Comparison of ENCODE assay signal across 21 mouse cellular contexts in the genomic region with DNA sequence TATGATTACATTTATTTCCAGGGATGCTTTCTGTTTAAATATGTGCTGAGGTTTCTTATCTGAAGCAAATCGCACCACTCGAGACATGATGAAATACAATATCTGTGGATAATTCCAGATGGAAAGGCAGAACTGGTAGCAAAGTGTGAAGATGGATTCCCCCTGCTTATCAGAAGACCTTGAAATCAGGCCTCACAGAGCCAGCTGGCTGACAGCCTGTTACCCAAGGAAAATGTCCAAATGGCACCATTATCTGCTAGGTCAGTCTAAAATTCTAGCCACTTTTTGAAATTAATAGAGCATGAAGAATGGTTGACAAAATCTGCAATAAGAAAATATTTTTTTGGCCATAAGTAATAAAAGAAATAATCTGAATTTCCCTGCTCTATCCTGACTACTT.
A peak's percentile ranks its signal among the peaks of the same experiment; 100 is the strongest.
DNase-seq lines count a peak whose midpoint lies in the region; ATAC-seq and TF ChIP-seq lines count a peak whose summit lies in the region.
"Had no signal": no experiment of that assay in that cellular context is flagged by ENCODE, and none has a peak within 500 bp of the region (broad histone marks: within the 10 kb centered on the region; RNA-seq: fewer than 3 reads in every experiment).

No protein-coding gene starts in this region.

- peaks cover 3% of the 10 kb centered on the region; the same call in 1 of the 2 replicates for H3K4me1 ChIP-seq in cerebellum, adult 2 months (ENCODE audit: control insufficient read depth, insufficient read depth, low read length)
- H3K4me1 ChIP-seq: embryonic facial prominence, embryonic 15.5 days; heart, embryonic 12.5 days; hindbrain, embryonic 15.5 days; limb, embryonic 13.5 days; midbrain, embryonic 15.5 days had no signal

- TF ChIP-seq POLR2A in cerebellum, adult 2 months (IDR thresholded peaks at IDR 0.05; ENCODE audit: borderline replicate concordance, insufficient read depth, low read length): no peak

- no peak for TF ChIP-seq CTCF in cerebellum, adult 2 months (IDR thresholded peaks at IDR 0.05; ENCODE audit: borderline replicate concordance, insufficient read depth, low read depth, low read length)

- H3K4me3 ChIP-seq in cerebellum, adult 2 months (replicated peaks; ENCODE audit: insufficient read depth, low read depth, low read length): no peak overlapping the region
- H3K4me3 ChIP-seq: embryonic facial prominence, embryonic 15.5 days; heart, embryonic 12.5 days; hindbrain, embryonic 15.5 days; left cerebral cortex, adult 2 months; limb, embryonic 13.5 days; midbrain, embryonic 15.5 days had no signal

- 13% methylated on average over 2 of the region's 2 CpGs for WGBS in cerebellum, adult 2 months

- H3K27me3 ChIP-seq in cerebellum, adult 2 months (ENCODE audit: control insufficient read depth, insufficient read depth, low read length): no peaks in the 10 kb centered on the region
- H3K27me3 ChIP-seq: CH12.LX; embryonic facial prominence, embryonic 15.5 days; heart, embryonic 12.5 days; hindbrain, embryonic 15.5 days; limb, embryonic 13.5 days; midbrain, embryonic 15.5 days had no signal

- no peak overlapping the region for H3K27ac ChIP-seq in cerebellum, adult 2 months (ENCODE audit: insufficient read depth, low read length)
- H3K27ac ChIP-seq: embryonic facial prominence, embryonic 15.5 days; hindbrain, embryonic 15.5 days; left cerebral cortex, adult 2 months; limb, embryonic 13.5 days; liver, embryonic 14.5 days; midbrain, embryonic 15.5 days had no signal

- ATAC-seq in cerebellum, adult (ENCODE audit: insufficient number of reproducible peaks, low FRiP score, low TSS enrichment): peak; percentile 98
- ATAC-seq: midbrain, embryonic 15.5 days had no signal

- DNase-seq in cerebellum, postnatal 4 days (ENCODE audit: low spot score in 2 of 2): no peak
- DNase-seq in ovary, adult 18-20 months (ENCODE audit: low spot score): peak; percentile 4
- no peak for DNase-seq in ovary, postnatal 36 days (ENCODE audit: low spot score)
- DNase-seq in cerebellum, adult 2 months: peak; percentile 85 to 90
- no peak for DNase-seq in urinary bladder, postnatal 10 days (ENCODE audit: low spot score)
- no peak for DNase-seq in heart, adult 8-10 months (ENCODE audit: low spot score)
- no peak for DNase-seq in frontal cortex, postnatal 36 days (ENCODE audit: low spot score in 2 of 2)
- DNase-seq: kidney, adult 11 months; kidney, postnatal 14 days; lung, postnatal 10 days; right cerebral cortex, postnatal 4 days; thymus, postnatal 4 days had no signal

Comparison
In these comparisons a context has a peak if more than half of its experiments do, and no peak if none do; other contexts are left out.
1. DNase-seq: peak in ovary, adult 18-20 months (single experiment) and cerebellum, adult 2 months (2 of 2); none in cerebellum, postnatal 4 days (0 of 2), ovary, postnatal 36 days (single experiment), urinary bladder, postnatal 10 days (single experiment), heart, adult 8-10 months (single experiment) and frontal cortex, postnatal 36 days (0 of 2).